Mouse (Mus musculus) bone marrow, adult 2 months (tissue): Measurements from ENCODE around the gene Akr1c18.

ENCODE experiments used
- CTCF ChIP-seq: fragments of 200-500 bp; IDR thresholded peaks from 2 replicates; pipeline ENCODE4 v1.5.1; 2011; ENCODE audit warnings: low read length, control low read depth; ENCODE audit not compliant: control insufficient read depth, insufficient read depth
- POLR2A ChIP-seq: fragments of 200-500 bp; IDR thresholded peaks from 2 replicates; pipeline ENCODE4 v1.6.1; 2011; ENCODE audit warnings: low read depth, mild to moderate bottlenecking, control low read depth, low read length, borderline replicate concordance; ENCODE audit not compliant: control insufficient read depth

- TF ChIP-seq POLR2A = no peak
- TF ChIP-seq CTCF = no peak
Observed at GRCm38 (mm10) chr13:4152908-4153307, 2.5 kb upstream of the Akr1c18 start.
